Mouse (Mus musculus) adipocyte (in vitro differentiated cells): ENCODE measurements at regions not wholly inside any gene's neighbourhood (a gene's known extent, or its start where the extent isn't known, plus 50 kb on each side); places are given as distances from the start of the nearest gene placed in this dataset.
"Not testable (repeated sequence)": the region's sequence is repeated elsewhere in the genome, so short reads cannot be mapped to it uniquely, and the experiment has no call there.

ENCODE experiments used
- DNase-seq: peaks from one replicate; pipeline ENCODE4 v3.0.0-alpha.2; 2016; ENCODE audit warnings: low spot score

GRCm38 (mm10) chr9:82484341-82484740 lies 345.0 kb upstream of the Irak1bp1 start:
- peak; percentile 6 for DNase-seq

GRCm38 (mm10) chr9:82493440-82493839 lies 335.9 kb upstream of the Irak1bp1 start:
- no peak for DNase-seq

DNA sequence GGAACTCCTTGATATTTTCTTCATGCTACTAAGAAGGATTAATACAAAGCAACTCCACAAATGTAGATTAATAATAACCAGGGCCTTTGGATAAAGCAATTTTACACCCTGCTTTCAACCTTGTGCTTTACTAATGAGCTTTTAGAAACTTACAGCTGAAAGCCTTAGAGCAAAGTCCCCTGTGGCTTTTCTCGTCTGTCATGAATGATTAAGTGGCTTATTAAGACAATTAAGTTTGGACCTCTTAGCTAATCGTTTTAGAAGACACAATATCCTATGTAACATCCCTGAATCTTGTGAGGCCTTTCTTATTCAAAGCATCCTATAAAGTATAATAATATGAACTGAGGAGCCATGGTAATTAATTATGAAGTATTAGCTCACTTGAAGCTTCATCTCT lies 319.3 kb upstream of the Irak1bp1 start:
- DNase-seq = no peak

GRCm38 (mm10) chr9:82518993-82519392 lies 310.3 kb upstream of the Irak1bp1 start:
- no peak for DNase-seq

GRCm38 (mm10) chr9:82527867-82528385 lies 301.4 kb upstream of the Irak1bp1 start:
- no peak for DNase-seq

DNA sequence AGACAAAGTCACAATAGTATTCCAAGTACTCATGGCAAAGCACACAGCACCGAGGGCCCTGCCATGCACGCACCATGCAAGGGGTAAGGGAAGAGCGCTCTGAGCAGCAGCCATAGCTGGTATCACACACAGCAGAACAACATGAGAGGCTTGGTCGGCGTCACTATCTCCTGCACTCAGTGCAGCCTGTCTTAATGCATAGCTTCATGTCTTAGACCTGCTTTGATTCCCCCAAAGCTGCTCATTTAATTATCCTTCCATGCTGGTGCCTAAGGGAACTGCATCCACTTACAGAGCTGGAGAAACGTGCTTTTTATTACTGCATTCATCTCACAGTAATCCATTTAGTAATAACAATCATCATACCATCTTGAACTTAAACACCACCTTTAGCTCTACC lies 276.6 kb upstream of the Irak1bp1 start:
- DNase-seq = no peak

GRCm38 (mm10) chr9:82553213-82553612 lies 276.1 kb upstream of the Irak1bp1 start:
- no peak for DNase-seq

GRCm38 (mm10) chr9:82562551-82563465 lies 266.5 kb upstream of the Irak1bp1 start:
- no peak for DNase-seq

- DNase-seq = no peak
Measured at GRCm38 (mm10) chr9:82581373-82582018, 247.8 kb upstream of the Irak1bp1 start.

DNA sequence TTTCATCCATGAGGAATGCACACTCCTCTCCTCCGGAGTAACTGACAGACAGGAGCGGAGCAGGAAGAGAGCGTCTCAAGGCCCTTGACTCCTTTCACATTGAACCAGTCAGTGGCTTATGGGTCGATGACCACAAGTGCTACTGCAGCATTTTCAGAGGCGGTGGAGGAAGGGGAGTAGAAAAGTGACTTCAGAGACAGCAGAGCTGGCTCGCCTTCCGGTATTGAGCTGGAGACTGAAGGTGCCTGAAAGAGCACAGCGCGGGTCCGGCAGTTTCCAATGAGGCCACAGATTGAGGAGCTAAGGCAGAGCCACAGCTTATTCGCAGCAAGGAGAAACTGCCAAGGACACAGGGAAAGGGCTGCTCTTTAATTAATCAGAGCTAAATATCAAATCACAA lies 220.2 kb upstream of the Irak1bp1 start:
- no peak for DNase-seq

DNA sequence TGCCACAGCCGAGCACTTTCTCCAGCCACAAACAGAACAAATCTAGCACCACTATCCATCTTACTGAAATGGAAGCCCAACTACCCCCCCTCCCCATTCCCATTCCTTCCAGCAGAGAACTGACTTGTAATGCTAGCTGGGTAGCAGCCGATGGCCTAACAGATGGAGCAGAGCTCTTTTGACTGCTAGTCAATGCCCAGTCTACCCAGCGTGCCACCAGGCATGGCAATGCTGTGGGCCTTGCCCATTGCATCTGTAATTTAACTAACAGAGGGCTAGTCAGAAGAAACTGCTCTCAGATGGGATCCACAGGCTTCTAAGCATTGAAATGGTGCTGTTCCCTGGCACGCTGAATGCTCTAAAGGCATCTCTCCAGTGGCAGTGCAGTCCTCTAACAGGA lies 219.4 kb upstream of the Irak1bp1 start:
- no peak for DNase-seq

DNA sequence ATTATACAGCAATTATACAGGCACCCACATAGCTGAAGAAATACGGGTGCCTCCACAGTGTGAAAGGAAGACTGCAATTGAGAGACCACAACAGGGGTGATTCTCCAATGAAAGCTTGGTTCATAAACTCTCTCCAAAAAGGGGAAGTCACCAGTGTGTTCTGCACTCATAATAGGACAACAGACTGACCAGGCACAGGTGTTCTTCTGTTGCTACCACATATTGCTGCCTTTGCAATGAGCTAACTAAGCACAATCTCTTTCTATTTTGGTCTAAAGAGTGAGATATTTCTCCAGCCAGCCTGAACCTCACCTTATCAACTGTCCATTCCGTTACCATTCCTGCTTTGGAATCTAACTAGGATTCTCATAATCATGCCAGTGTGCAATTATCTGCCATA lies 216.8 kb upstream of the Irak1bp1 start:
- no peak for DNase-seq

DNA sequence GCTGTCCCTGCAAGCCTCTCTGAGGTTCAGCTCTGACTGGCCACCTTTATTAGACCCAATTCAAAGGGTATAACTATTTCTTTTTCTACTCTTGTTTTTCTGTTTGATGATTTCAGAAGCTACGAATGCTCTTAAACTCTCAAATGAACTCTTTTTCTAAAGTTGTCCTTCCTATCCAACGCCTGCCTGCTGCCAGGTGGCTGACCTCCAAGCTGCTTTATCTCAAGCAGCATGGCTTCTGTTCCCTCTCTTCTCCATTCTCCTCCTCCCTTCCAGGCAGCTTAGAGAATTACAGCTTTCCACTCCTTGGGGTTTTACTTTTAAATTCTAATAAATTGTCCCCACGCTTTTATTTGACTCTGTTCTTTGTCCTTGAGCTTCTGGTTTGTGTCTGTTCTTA lies 196.9 kb upstream of the Irak1bp1 start:
- DNase-seq = no peak

GRCm38 (mm10) chr9:82640277-82640676 lies 189.1 kb upstream of the Irak1bp1 start:
- DNase-seq = no peak

DNA sequence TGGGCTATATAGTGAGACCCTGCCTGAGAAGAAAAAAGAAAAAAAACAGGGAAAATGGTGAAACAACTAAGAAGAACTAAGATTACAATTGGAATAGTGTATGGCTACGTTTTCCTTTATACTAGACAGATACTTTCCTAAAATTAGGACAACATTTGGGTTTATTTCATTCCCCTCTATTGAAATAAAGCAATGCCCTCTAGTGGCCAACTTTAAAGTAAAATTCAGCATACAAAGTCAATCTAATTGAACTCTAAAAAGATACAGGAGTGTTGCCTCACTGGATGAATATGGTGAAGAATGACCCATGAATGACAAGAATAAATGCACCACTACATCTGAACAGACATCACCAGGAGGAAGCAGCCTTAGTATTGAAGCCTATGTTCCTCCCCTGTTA lies 185.4 kb upstream of the Irak1bp1 start:
- peak; percentile 19 for DNase-seq

DNA sequence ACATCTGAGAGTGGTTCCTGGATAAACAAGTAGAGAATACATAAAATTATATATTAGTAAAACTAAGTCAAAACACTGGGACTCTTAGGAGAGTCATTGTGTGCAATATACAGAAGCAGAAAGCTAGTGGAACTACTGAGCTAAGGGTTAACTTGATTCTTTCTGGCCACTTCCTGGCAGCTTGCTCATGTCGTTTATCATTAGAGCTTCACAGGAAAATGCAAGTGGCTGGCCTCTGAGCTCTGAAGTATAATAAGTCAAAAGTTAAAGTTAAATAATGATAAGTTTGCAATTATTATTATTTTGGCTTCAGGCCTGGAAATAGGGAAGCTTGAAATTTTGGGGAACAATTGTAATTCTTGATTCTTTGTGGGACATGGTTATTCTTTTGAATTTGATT lies 173.8 kb upstream of the Irak1bp1 start:
- DNase-seq = not testable (repeated sequence)

DNA sequence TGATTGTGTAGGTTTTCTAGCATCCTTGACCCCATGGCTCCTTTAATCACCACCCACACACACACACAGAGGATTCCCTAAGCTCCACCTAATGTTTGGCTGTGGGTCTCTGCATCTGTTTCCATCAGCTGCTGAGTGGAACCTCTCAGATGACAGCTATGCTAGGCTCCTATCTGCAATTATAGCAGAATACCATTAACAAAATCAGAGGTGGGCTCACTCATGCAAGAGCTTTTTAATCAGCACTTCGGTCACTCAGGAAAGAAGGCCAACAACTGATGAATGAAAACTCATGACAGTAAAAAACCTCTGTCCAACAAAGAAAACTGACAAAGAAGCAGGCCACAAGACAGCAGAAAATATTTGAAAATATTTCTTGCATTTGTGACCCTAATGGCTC lies 147.1 kb upstream of the Irak1bp1 start:
- DNase-seq = no peak

DNA sequence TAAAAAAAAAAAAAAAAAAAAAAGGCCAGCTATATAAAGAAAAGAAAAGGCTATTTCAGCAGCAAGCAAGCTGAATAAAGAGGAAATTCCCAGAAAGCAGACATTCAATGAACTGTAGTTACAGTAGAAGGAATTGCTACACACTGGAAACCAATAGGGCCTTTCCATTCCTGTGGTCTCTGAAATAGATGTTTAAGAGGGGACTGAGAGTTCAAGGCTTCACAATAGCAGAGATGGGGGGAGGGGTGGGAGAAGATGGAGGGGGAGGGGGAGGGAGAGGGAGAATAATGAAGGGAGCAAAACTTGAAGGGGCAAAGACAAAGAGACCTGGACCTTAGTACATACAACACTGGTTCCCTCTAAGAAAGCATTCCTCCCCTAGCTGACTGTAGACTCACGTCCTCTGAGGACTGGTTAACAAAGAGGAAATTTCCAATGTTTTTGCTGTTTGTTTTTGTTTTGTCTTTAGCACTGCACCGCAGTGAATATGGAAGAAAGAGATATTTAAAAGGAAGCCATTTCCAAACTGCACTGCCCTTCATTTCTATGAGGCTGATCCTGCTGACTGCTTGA lies 119.8 kb upstream of the Irak1bp1 start:
- no peak for DNase-seq

DNA sequence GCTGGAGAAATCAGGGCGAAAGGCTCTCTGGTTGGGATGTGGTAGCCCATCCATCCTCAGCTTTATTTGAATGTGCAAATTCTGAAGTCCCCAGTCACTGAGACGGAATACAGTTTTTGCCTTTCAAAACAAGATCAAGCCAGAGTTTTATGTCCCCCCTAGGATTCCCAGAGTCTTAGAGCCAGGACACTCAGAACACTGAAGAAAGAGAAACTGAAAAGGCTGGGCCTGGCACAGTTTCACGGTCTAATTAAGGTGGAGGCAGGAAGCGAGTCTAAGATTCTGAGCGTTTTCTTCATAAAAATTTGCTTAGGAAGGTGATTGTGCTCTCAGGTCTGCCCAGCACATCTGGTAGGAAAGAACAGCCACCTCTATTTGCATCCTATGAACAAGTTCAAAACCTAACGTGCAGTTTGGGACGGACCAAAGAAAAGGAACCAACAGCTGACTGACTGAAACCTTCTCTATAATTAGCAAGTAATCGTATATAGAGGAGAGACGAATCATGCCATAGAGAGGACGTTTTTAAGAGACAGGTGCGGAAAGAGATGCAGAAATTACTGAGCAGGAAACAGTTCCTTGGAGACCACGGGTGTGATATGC lies 119.2 kb upstream of the Irak1bp1 start:
- no peak for DNase-seq

GRCm38 (mm10) chr9:82710945-82711516 lies 118.3 kb upstream of the Irak1bp1 start:
- DNase-seq = no peak

DNA sequence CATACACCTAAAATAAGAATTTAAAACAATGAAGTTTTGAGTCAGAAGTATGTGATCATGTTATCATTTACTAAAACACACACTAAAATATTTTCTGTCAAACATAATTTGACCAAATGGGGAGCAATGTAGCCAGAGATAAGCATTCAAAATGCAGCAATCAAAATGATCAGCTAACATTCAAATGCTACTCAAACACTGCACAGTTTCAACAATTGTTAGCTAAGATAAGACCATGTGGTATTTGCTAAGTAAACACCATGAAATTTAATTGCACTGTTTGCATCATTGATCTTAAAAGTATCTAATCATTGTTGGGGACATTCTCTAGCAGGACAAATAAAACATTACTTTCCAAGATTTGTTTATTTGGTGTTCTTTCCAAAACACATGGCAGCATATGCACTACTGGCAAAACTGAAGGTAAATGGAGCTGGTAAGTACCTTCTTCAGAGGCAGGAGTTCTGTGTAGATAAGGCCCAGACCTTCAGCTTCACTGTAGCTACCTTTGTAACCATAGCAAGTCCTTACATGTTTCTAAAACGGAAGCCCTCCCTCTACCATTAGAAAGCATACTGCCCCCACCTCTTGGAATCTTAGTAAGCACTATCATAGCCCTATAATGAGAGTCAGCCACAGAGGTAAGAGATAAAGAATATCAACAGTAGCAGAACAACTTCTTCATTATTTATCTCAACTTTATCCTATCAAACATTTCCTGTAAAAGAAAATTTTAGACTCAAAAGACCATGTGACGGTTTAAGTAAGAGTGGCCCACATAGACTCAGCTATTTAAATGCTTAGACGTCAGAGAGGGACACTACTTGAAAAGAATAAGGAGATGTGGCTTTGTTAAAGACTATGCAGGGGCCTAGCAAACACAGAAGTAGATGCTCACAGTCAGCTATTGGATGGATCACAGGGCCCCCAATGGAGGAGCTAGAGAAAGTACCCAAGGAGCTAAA lies 116.3 kb upstream of the Irak1bp1 start:
- DNase-seq = no peak
